Mouse (Mus musculus) E14TG2a.4 (cell line): ENCODE data around the gene Ubac2.

Experiments
- CTCF ChIP-seq: conservative IDR thresholded peaks from 2 replicates; pipeline ENCODE4 v1.5.1; 2014; ENCODE audit warnings: low read length
- POU5F1 ChIP-seq: IDR thresholded peaks from 2 replicates; pipeline ENCODE4 v1.6.1; 2014; ENCODE audit warnings: low read length, borderline replicate concordance

DNA sequence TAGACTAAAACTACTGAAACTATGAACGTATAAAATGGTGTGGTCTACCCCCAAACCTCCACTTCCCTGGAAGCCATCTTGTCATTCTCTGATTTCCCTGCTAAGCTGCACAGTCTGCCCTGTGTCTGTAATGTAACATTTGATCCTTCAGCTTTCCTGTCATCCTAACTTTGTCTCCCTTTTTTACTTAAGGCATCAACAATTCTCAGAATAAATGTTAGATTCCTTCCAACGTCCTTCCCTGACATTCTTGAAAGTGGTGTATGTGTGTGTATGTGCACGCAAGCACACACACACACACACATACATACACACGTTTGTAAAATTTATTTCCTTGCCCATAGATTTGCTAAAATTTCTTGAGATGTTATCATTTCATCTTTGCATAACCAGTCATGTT, 81.6 kb downstream of the Ubac2 start:
- TF ChIP-seq CTCF, result no peak
- TF ChIP-seq POU5F1, result no peak
